Mouse (Mus musculus) hindbrain, embryonic 11.5 days (tissue): ENCODE data around the gene Klf1. TPM values are rescaled to one million over a fixed set of nuclear protein-coding genes. Genes with fewer than 3 reads are reported as not detected.

Source experiments
- ATAC-seq: fragments of 200-750 bp; cut with Nextera tagmentation; 2 replicates; pipeline ENCODE4 v1.8.0; 2017; ENCODE audit warnings: mild to moderate bottlenecking, moderate TSS enrichment, moderate library complexity; ENCODE audit not compliant: low FRiP score
- DNase-seq: peaks from one replicate; pipeline ENCODE4 v3.0.0-alpha.2; 2015; ENCODE audit warnings: low spot score
- H3K27ac ChIP-seq: fragments of 300-500 bp; sonication (generic); 2 replicates; pipeline ENCODE4 v1.5.1; 2014; ENCODE audit warnings: mild to moderate bottlenecking, low read depth, low read length
- H3K27me3 ChIP-seq: fragments of 300-500 bp; sonication (generic); 2 replicates; pipeline ENCODE4 v1.6.1; 2014; ENCODE audit warnings: mild to moderate bottlenecking, low read length, moderate library complexity, mixed read lengths; ENCODE audit not compliant: control insufficient read depth, insufficient read depth
- H3K36me3 ChIP-seq: fragments of 300-500 bp; sonication (generic); 2 replicates; pipeline ENCODE4 v1.6.1; 2014; ENCODE audit warnings: mild to moderate bottlenecking, low read length, moderate library complexity, mixed read lengths; ENCODE audit not compliant: control insufficient read depth, insufficient read depth
- H3K4me1 ChIP-seq: fragments of 300-500 bp; sonication (generic); replicated peaks from 2 replicates; pipeline ENCODE4 v1.6.1; 2014; ENCODE audit warnings: low read length, mixed read lengths; ENCODE audit not compliant: control insufficient read depth, insufficient read depth
- H3K4me2 ChIP-seq: fragments of 300-500 bp; sonication (generic); replicated peaks from 2 replicates; pipeline ENCODE4 v1.6.1; 2014; ENCODE audit warnings: mild to moderate bottlenecking, low read depth, low read length
- H3K4me3 ChIP-seq: fragments of 300-500 bp; sonication (generic); 2 replicates; pipeline ENCODE4 v1.5.1; 2014; ENCODE audit warnings: low read depth, low read length
- H3K9ac ChIP-seq: fragments of 300-500 bp; sonication (generic); 2 replicates; pipeline ENCODE4 v1.6.1; 2014; ENCODE audit warnings: low read depth, low read length
- H3K9me3 ChIP-seq: fragments of 300-500 bp; sonication (generic); 2 replicates; pipeline ENCODE4 v1.6.1; 2016; ENCODE audit warnings: low read length; ENCODE audit not compliant: control insufficient read depth
- WGBS: fragments of 180-500 bp; shearing (Covaris S2); extraction: QIAGEN DNeasy Blood & Tissue Kit; methylation state at CpG from one replicate; pipeline ENCODE4 v1.1.7; 2014; 5-methylcytosine and 5-hydroxymethylcytosine counted together
- polyA plus RNA-seq: library from polyadenylated mRNA; unstranded; fragments of >200 nt; fragmentation: Nextera tagmentation; extraction: Ambion mirVana; gene quantifications from 2 replicates; pipeline ENCODE4 v1.2.1, GENCODE M21; 2014

Gene Klf1
- polyA plus RNA-seq, 1 experiment from 2014 or later = 12.0 TPM

- Histone ChIP-seq H3K36me3 (no peaks in the 10 kb centered on the region), H3K9ac (0 out of 2 replicates have a peak overlapping the region, but pooled peaks have one; percentile 52), H3K4me1 (0 out of 2 replicates have a peak, but pooled peaks cover 7% of the 10 kb centered on the region), H3K9me3 (no peaks in the 10 kb centered on the region; the same call in 1 of the 2 replicates), H3K27me3 (peaks cover 46% of the 10 kb centered on the region), H3K4me2 (peak overlapping the region; percentile 75), H3K4me3 (peak overlapping the region; percentile 41), H3K27ac (no peak overlapping the region)
- 51% methylated on average over 20 of the region's 20 CpGs for WGBS
- ATAC-seq (0 out of 2 replicates have a peak, but pooled peaks have one; percentile 11), DNase-seq (no peak)
Observed at GRCm38 (mm10) chr8:84909162-84909767, 7.5 kb downstream of the Klf1 start.

- Histone ChIP-seq H3K4me1 (0 out of 2 replicates have a peak, but pooled peaks cover 7% of the 10 kb centered on the region), H3K4me3 (no peak overlapping the region), H3K27me3 (peaks cover 45% of the 10 kb centered on the region), H3K36me3 (no peaks in the 10 kb centered on the region), H3K9me3 (no peaks in the 10 kb centered on the region; the same call in 1 of the 2 replicates), H3K9ac (no peak overlapping the region), H3K27ac (no peak overlapping the region), H3K4me2 (no peak overlapping the region)
- WGBS = 78% methylated on average over 5 of the region's 5 CpGs
- DNase-seq (no peak), ATAC-seq (no peak)
Observed at GRCm38 (mm10) chr8:84909949-84910348, 8.2 kb downstream of the Klf1 start.

GRCm38 (mm10) chr8:84910551-84910950, 8.8 kb downstream of the Klf1 start:
- H3K9me3 ChIP-seq = no peaks in the 10 kb centered on the region; the same call in 1 of the 2 replicates
- ATAC-seq (no peak), DNase-seq (no peak)
- 93% methylated on average over 6 of the region's 6 CpGs for WGBS
- no peak overlapping the region for H3K4me3 ChIP-seq
- H3K9ac ChIP-seq = no peak overlapping the region
- 0 out of 2 replicates have a peak, but pooled peaks cover 7% of the 10 kb centered on the region for H3K4me1 ChIP-seq
- H3K27ac ChIP-seq = no peak overlapping the region
- 0 out of 2 replicates have a peak, but pooled peaks cover 2% of the 10 kb centered on the region for H3K36me3 ChIP-seq
- no peak overlapping the region for H3K4me2 ChIP-seq
- peaks cover 48% of the 10 kb centered on the region for H3K27me3 ChIP-seq

GRCm38 (mm10) chr8:84911854-84912253, 10.1 kb downstream of the Klf1 start:
- no peak overlapping the region for H3K4me3 ChIP-seq

GRCm38 (mm10) chr8:84912391-84912790, 10.7 kb downstream of the Klf1 start:
- ATAC-seq = no peak
- H3K4me1 ChIP-seq = 0 out of 2 replicates have a peak, but pooled peaks cover 7% of the 10 kb centered on the region
- H3K27me3 ChIP-seq = peaks cover 56% of the 10 kb centered on the region
- no peaks in the 10 kb centered on the region; the same call in 1 of the 2 replicates for H3K9me3 ChIP-seq
- no peak overlapping the region for H3K4me2 ChIP-seq
- no peak overlapping the region for H3K9ac ChIP-seq
- H3K4me3 ChIP-seq = peak overlapping the region; percentile 29; the same call in 1 of the 2 replicates
- WGBS = 21% methylated on average over 27 of the region's 27 CpGs
- no peak for DNase-seq
- H3K27ac ChIP-seq = no peak overlapping the region
- 0 out of 2 replicates have a peak, but pooled peaks cover 2% of the 10 kb centered on the region for H3K36me3 ChIP-seq

More at GRCm38 (mm10) chr8:84911854-84912253, 10.1 kb downstream of the Klf1 start:
- Histone ChIP-seq H3K9me3 (no peaks in the 10 kb centered on the region; the same call in 1 of the 2 replicates), H3K27me3 (peaks cover 53% of the 10 kb centered on the region), H3K4me1 (0 out of 2 replicates have a peak, but pooled peaks cover 7% of the 10 kb centered on the region), H3K9ac (no peak overlapping the region), H3K27ac (no peak overlapping the region), H3K4me2 (no peak overlapping the region), H3K36me3 (0 out of 2 replicates have a peak, but pooled peaks cover 2% of the 10 kb centered on the region)
- no peak for ATAC-seq
- DNase-seq = no peak
- WGBS = 75% methylated on average over 9 of the region's 9 CpGs

- DNase-seq = peak; percentile 61
- H3K27ac ChIP-seq = no peak overlapping the region
- peaks cover 62% of the 10 kb centered on the region for H3K27me3 ChIP-seq
- 2% methylated on average over 55 of the region's 55 CpGs for WGBS
- ATAC-seq = no peak
- peak overlapping the region; percentile 29 for H3K4me3 ChIP-seq
- H3K36me3 ChIP-seq = 0 out of 2 replicates have a peak, but pooled peaks cover 2% of the 10 kb centered on the region
- 0 out of 2 replicates have a peak, but pooled peaks cover 7% of the 10 kb centered on the region for H3K4me1 ChIP-seq
- peak overlapping the region; percentile 20; the same call in 1 of the 2 replicates for H3K9ac ChIP-seq
- no peaks in the 10 kb centered on the region; the same call in 1 of the 2 replicates for H3K9me3 ChIP-seq
- peak overlapping the region; percentile 47 for H3K4me2 ChIP-seq
Observed at GRCm38 (mm10) chr8:84912895-84913501, 11.3 kb downstream of the Klf1 start.

- H3K36me3 ChIP-seq = 0 out of 2 replicates have a peak, but pooled peaks cover 2% of the 10 kb centered on the region
- no peaks in the 10 kb centered on the region; the same call in 1 of the 2 replicates for H3K9me3 ChIP-seq
- peak overlapping the region; percentile 20; the same call in 1 of the 2 replicates for H3K9ac ChIP-seq
- peak overlapping the region; percentile 47 for H3K4me2 ChIP-seq
- ATAC-seq = no peak
- 0 out of 2 replicates have a peak, but pooled peaks cover 7% of the 10 kb centered on the region for H3K4me1 ChIP-seq
- WGBS = 17% methylated on average over 9 of the region's 9 CpGs
- H3K27me3 ChIP-seq = peaks cover 63% of the 10 kb centered on the region
- H3K27ac ChIP-seq = no peak overlapping the region
- DNase-seq = no peak
- peak overlapping the region; percentile 29; the same call in 1 of the 2 replicates for H3K4me3 ChIP-seq
Observed at GRCm38 (mm10) chr8:84913502-84913900, 11.8 kb downstream of the Klf1 start.

GRCm38 (mm10) chr8:84913960-84914359, 12.2 kb downstream of the Klf1 start:
- peak; percentile 52 for DNase-seq
- H3K27ac ChIP-seq = no peak overlapping the region
- H3K4me2 ChIP-seq = no peak overlapping the region
- H3K9ac ChIP-seq = no peak overlapping the region
- WGBS = 34% methylated on average over 4 of the region's 4 CpGs
- ATAC-seq = no peak
- H3K4me1 ChIP-seq = 0 out of 2 replicates have a peak, but pooled peaks cover 5% of the 10 kb centered on the region
- peaks cover 61% of the 10 kb centered on the region for H3K27me3 ChIP-seq
- H3K4me3 ChIP-seq = no peak overlapping the region
- no peaks in the 10 kb centered on the region; the same call in 1 of the 2 replicates for H3K9me3 ChIP-seq
- H3K36me3 ChIP-seq = 0 out of 2 replicates have a peak, but pooled peaks cover 2% of the 10 kb centered on the region
